ENCODE assay signal across 8 mouse cellular contexts in the genomic region with DNA sequence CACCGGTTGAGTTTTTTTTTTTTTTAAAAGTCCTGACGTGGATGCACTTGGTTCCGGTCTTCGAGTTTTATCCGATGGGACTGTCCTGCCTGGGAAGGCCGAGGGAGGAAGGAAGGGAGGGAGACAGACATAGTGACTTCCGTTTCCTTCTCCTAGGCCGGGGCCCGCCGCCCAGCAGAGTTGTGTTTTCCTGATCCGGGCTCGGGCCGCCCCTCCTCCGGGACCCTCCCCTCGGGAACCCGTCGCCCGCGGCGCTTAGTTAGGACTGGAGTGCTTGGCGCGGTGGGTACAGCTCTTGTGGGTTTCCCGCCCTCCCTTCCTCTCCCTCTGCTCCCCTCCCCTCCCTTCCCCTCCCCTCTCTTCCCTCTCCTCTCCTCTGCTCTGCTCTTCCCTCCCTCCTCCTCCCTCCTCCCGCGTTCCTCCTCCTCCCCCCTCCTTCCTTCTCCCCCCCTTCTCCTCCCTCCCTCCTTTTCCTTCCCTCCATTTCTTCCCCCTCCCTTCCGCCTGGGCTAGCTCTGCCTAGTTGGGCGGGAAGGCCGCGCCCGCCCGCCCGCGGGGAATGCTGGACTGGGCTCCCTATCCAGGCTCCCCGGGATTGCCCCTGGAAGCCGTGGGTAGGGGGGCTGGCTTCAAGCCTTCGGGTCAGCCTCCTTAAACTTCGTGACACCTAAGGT. TPM values are rescaled to one million over a fixed set of nuclear protein-coding genes. Genes with fewer than 3 reads are reported as not detected.
DNase-seq lines count a peak whose midpoint lies in the region; ATAC-seq and TF ChIP-seq lines count a peak whose summit lies in the region.

No protein-coding gene starts in this region.

- ATAC-seq in forebrain, embryonic 11.5 days (replicated peaks; ENCODE audit: low FRiP score): peak; percentile 93
- peak; percentile 87 for ATAC-seq in heart, embryonic 16.5 days (replicated peaks; ENCODE audit: extremely low read depth, insufficient read depth, low FRiP score)
- peak; percentile 81 for ATAC-seq in liver, embryonic 14.5 days (ENCODE audit: insufficient read depth)
- ATAC-seq in stomach, embryonic 16.5 days (ENCODE audit: insufficient read depth, low FRiP score): peak; percentile 89

- H3K27me3 ChIP-seq in E14TG2a.4 (ENCODE audit: insufficient read depth, low read length): no peaks in the 10 kb centered on the region
- no peaks in the 10 kb centered on the region for H3K27me3 ChIP-seq in forebrain, embryonic 11.5 days (ENCODE audit: control insufficient read depth, insufficient read depth, low read length)
- H3K27me3 ChIP-seq in heart, embryonic 16.5 days (ENCODE audit: control insufficient read depth, insufficient read depth, low read length): no peaks in the 10 kb centered on the region
- no peaks in the 10 kb centered on the region for H3K27me3 ChIP-seq in liver, embryonic 14.5 days (ENCODE audit: control insufficient read depth, insufficient read depth, low read length)
- H3K27me3 ChIP-seq in stomach, embryonic 16.5 days (ENCODE audit: control insufficient read depth, insufficient read depth, low read length): no peaks in the 10 kb centered on the region

- peak; percentile 41 for DNase-seq in c-Kit-positive CD71-positive TER-119-negative erythroid progenitor cells, embryonic 14.5 days (ENCODE audit: low read depth)
- DNase-seq in forebrain, embryonic 11.5 days (ENCODE audit: low spot score): peak; percentile 90
- peak; percentile 78 to 92 for DNase-seq in kidney, postnatal 25 days
- DNase-seq in liver, embryonic 14.5 days (ENCODE audit: low read depth in 3 of 3, low spot score in 3 of 3): peak; percentile 52 to 64 (median 56)
- DNase-seq in neural tube, embryonic 10.5 days (ENCODE audit: extremely low spot score, low spot score): peak; percentile 77

- H3K36me3 ChIP-seq in E14TG2a.4 (ENCODE audit: insufficient read depth, low read length): no peaks in the 10 kb centered on the region
- no peaks in the 10 kb centered on the region for H3K36me3 ChIP-seq in forebrain, embryonic 11.5 days (ENCODE audit: control insufficient read depth, insufficient read depth, low read length)
- no peaks in the 10 kb centered on the region for H3K36me3 ChIP-seq in heart, embryonic 16.5 days (ENCODE audit: control insufficient read depth, insufficient read depth)
- H3K36me3 ChIP-seq in liver, embryonic 14.5 days (replicated peaks; ENCODE audit: control insufficient read depth, insufficient read depth, low read depth): no peaks in the 10 kb centered on the region
- H3K36me3 ChIP-seq in stomach, embryonic 16.5 days (ENCODE audit: control insufficient read depth, insufficient read depth, low read length): no peaks in the 10 kb centered on the region

- H3K9me3 ChIP-seq in E14TG2a.4 (ENCODE audit: low read length): no peaks in the 10 kb centered on the region
- H3K9me3 ChIP-seq in forebrain, embryonic 11.5 days (ENCODE audit: control insufficient read depth, low read length): no peaks in the 10 kb centered on the region
- no peaks in the 10 kb centered on the region for H3K9me3 ChIP-seq in heart, embryonic 16.5 days (replicated peaks; ENCODE audit: control insufficient read depth, low read length)
- H3K9me3 ChIP-seq in liver, embryonic 14.5 days (ENCODE audit: control insufficient read depth, low read length): no peaks in the 10 kb centered on the region
- no peaks in the 10 kb centered on the region for H3K9me3 ChIP-seq in stomach, embryonic 16.5 days (replicated peaks; ENCODE audit: control insufficient read depth, low read length)

- H3K27ac ChIP-seq in forebrain, embryonic 11.5 days (ENCODE audit: low read depth, low read length): peak overlapping the region; percentile 89
- peak overlapping the region; percentile 95 for H3K27ac ChIP-seq in heart, embryonic 16.5 days (ENCODE audit: low read length)
- H3K27ac ChIP-seq in liver, embryonic 14.5 days: peak overlapping the region; percentile 81
- peak overlapping the region; percentile 97 for H3K27ac ChIP-seq in stomach, embryonic 16.5 days (ENCODE audit: low read length)

- WGBS in forebrain, embryonic 11.5 days: 1% methylated on average over 23 of the region's 37 CpGs
- WGBS in heart, embryonic 16.5 days: 18% methylated on average over 32 of the region's 37 CpGs
- WGBS in liver, embryonic 14.5 days (ENCODE audit: insufficient replicate concordance): 13% methylated on average over 32 of the region's 37 CpGs
- WGBS in stomach, embryonic 16.5 days: 13% methylated on average over 26 of the region's 37 CpGs

- H3K4me3 ChIP-seq in E14TG2a.4 (replicated peaks; ENCODE audit: low read length): peak overlapping the region; percentile 78
- peak overlapping the region; percentile 42 for H3K4me3 ChIP-seq in forebrain, embryonic 11.5 days (ENCODE audit: low read depth, low read length)
- peak overlapping the region; percentile 57 for H3K4me3 ChIP-seq in heart, embryonic 16.5 days (ENCODE audit: low read length)
- H3K4me3 ChIP-seq in liver, embryonic 14.5 days (ENCODE audit: insufficient read depth in 1 of 2, low read depth in 2 of 2, low read length in 2 of 2): peak overlapping the region; percentile 70 to 90
- H3K4me3 ChIP-seq in stomach, embryonic 16.5 days (replicated peaks; ENCODE audit: low read length): peak overlapping the region; percentile 52

- no peak for TF ChIP-seq EP300 in liver, embryonic 14.5 days (IDR thresholded peaks at IDR 0.05; ENCODE audit: low read depth)

- H3K4me2 ChIP-seq in forebrain, embryonic 11.5 days (ENCODE audit: low read depth, low read length, severe bottlenecking): peak overlapping the region; percentile 37
- H3K4me2 ChIP-seq in heart, embryonic 16.5 days (ENCODE audit: low read depth, low read length): peak overlapping the region; percentile 61
- peak overlapping the region; percentile 70 for H3K4me2 ChIP-seq in liver, embryonic 14.5 days (ENCODE audit: low read depth)
- H3K4me2 ChIP-seq in stomach, embryonic 16.5 days (ENCODE audit: low read depth, low read length): peak overlapping the region; percentile 57

- peaks cover 29% of the 10 kb centered on the region for H3K4me1 ChIP-seq in E14TG2a.4 (replicated peaks; ENCODE audit: low read depth, low read length)
- no peaks in the 10 kb centered on the region; the same call in 1 of the 2 replicates for H3K4me1 ChIP-seq in forebrain, embryonic 11.5 days (replicated peaks; ENCODE audit: control insufficient read depth, insufficient read depth, low read length)
- no peaks in the 10 kb centered on the region for H3K4me1 ChIP-seq in heart, embryonic 16.5 days (ENCODE audit: control insufficient read depth, insufficient read depth, low read length)
- H3K4me1 ChIP-seq in liver, embryonic 14.5 days (replicated peaks; ENCODE audit: control insufficient read depth in 2 of 2, insufficient read depth in 2 of 2, low read length in 1 of 2): peaks cover 0 to 3% of the 10 kb centered on the region in 2 experiments; a peak in 1 of 4 replicates
- 0 out of 2 replicates have a peak, but pooled peaks cover 3% of the 10 kb centered on the region for H3K4me1 ChIP-seq in stomach, embryonic 16.5 days (ENCODE audit: control insufficient read depth, insufficient read depth, low read length)

- peak overlapping the region; percentile 64 for H3K9ac ChIP-seq in forebrain, embryonic 11.5 days (ENCODE audit: low read length)
- peak overlapping the region; percentile 75 for H3K9ac ChIP-seq in heart, embryonic 16.5 days (ENCODE audit: low read length)
- peak overlapping the region; percentile 87 for H3K9ac ChIP-seq in liver, embryonic 14.5 days (replicated peaks)
- peak overlapping the region; percentile 71 for H3K9ac ChIP-seq in stomach, embryonic 16.5 days (ENCODE audit: low read length)

- TF ChIP-seq CTCF in E14TG2a.4 (conservative IDR thresholded peaks at IDR 0.05; ENCODE audit: low read length): no peak
- TF ChIP-seq CTCF in liver, embryonic 14.5 days (IDR thresholded peaks at IDR 0.05; ENCODE audit: low read depth): no peak

RNA-seq across cellular contexts. Expression of a gene that starts 8.9 kb away (rescaled TPM):
- polyA plus RNA-seq in forebrain, embryonic 11.5 days (2014; fragmentation: Nextera tagmentation; extraction: Ambion mirVana): 13.4 and 16.4 TPM in 2 replicates
- polyA plus RNA-seq in heart, embryonic 16.5 days (2015; fragmentation: Nextera tagmentation; extraction: Ambion mirVana): 9.7 and 10.1 TPM in 2 replicates
- 7.4 and 10.9 TPM in 2 replicates for polyA plus RNA-seq in liver, embryonic 14.5 days (2012; rRNA removed)
- polyA plus RNA-seq in liver, embryonic 14.5 days (2014; fragmentation: Nextera tagmentation; extraction: Ambion mirVana): 5.9 and 6.8 TPM in 2 replicates
- 12.2 and 12.3 TPM in 2 replicates for polyA plus RNA-seq in stomach, embryonic 16.5 days (2015; fragmentation: Nextera tagmentation; extraction: Ambion mirVana)

Comparison
In these comparisons a context has a peak if more than half of its experiments do, and no peak if none do; other contexts are left out.
1. Peak in every context shown above with its lines: DNase-seq, ATAC-seq, H3K4me3 ChIP-seq and H3K27ac ChIP-seq.